Mouse (Mus musculus): ENCODE measurements around the gene Krt79. TPM values are rescaled to one million over a fixed set of nuclear protein-coding genes. Genes with fewer than 3 reads are reported as not detected.

Krt79 gene
- not detected in 2 replicates for polyA plus RNA-seq (2012; ENCODE audit: insufficient read depth, insufficient read length, missing spikeins)

- Histone ChIP-seq H3K27ac (ENCODE audit: insufficient read depth, low read depth, low read length) (no peak within 1 kb of the TSS), H3K4me1 (ENCODE audit: control insufficient read depth, insufficient read depth, low read length) (no peaks in the 10 kb centered on the region), H3K4me3 (ENCODE audit: insufficient read depth, low read length) (no peak within 1 kb of the TSS)
- TF ChIP-seq CTCF (IDR thresholded peaks at IDR 0.05; ENCODE audit: low read depth, low read length) (no peak), POLR2A (IDR thresholded peaks at IDR 0.05; ENCODE audit: borderline replicate concordance, low read depth, low read length) (no peak)
Observed at GRCm38 (mm10) chr15:101940274-101940829, at the start of gene Krt79. Krt79 (minus strand) TSS chr15:101940324.

- H3K27ac ChIP-seq (ENCODE audit: insufficient read depth, low read depth, low read length) = no peak overlapping the region
- H3K4me3 ChIP-seq (ENCODE audit: insufficient read depth, low read length) = no peak overlapping the region
- peaks cover 7% of the 10 kb centered on the region for H3K4me1 ChIP-seq (ENCODE audit: control insufficient read depth, insufficient read depth, low read length)
- TF ChIP-seq POLR2A (IDR thresholded peaks at IDR 0.05; ENCODE audit: borderline replicate concordance, low read depth, low read length) = no peak
- 0 out of 2 replicates have a peak, but pooled peaks have one; percentile 25 for TF ChIP-seq CTCF (IDR thresholded peaks at IDR 0.05; ENCODE audit: low read depth, low read length)
Observed at GRCm38 (mm10) chr15:101988714-101989113, 48.6 kb upstream of the Krt79 start.

DNA sequence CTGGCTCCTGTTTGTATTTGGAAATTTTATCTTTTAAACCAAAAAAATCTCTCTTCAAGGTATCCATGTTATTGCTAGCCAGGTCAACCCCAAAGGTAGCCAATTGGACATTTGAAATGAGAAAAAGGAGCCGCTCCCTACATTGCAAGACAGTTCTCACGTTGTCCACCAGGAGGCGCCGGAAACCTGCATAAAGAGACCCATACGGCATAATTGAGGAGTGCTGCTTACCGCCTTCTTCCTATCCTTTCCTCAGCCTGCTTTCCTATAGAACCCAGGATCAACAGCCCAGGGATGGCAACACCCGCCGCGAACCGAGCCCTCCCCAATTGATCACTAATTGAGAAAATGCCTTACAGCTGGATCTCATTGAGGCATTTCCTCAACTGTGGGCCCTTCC lies 48.0 kb upstream of the Krt79 start:
- peak; percentile 97 for TF ChIP-seq CTCF (IDR thresholded peaks at IDR 0.05; ENCODE audit: low read depth, low read length)
- TF ChIP-seq POLR2A (IDR thresholded peaks at IDR 0.05; ENCODE audit: borderline replicate concordance, low read depth, low read length) = no peak
- H3K27ac ChIP-seq (ENCODE audit: insufficient read depth, low read depth, low read length) = no peak overlapping the region
- peaks cover 13% of the 10 kb centered on the region for H3K4me1 ChIP-seq (ENCODE audit: control insufficient read depth, insufficient read depth, low read length)
- H3K4me3 ChIP-seq (ENCODE audit: insufficient read depth, low read length) = no peak overlapping the region

DNA sequence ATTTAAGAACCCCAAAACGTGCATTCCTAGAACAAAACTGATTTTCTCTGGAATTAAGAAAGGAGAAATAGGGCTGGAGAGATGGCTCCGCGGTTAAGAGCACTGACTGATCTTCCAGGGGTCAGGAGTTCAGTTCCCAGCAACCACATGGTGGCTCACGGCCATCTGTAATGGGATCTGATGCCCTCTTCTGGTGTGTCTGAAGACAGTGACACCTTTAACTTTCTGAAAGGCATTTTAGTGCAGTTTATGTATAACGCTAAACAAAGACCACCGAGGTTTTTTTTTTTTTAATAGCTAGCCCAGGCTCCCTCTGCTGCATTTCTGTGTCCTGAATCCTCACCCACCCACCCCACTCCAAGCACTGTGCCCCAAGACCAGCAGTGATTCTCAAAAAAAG lies 44.6 kb upstream of the Krt79 start:
- Histone ChIP-seq H3K27ac (ENCODE audit: insufficient read depth, low read depth, low read length) (no peak overlapping the region), H3K4me1 (ENCODE audit: control insufficient read depth, insufficient read depth, low read length) (peaks cover 28% of the 10 kb centered on the region), H3K4me3 (ENCODE audit: insufficient read depth, low read length) (no peak overlapping the region)
- TF ChIP-seq POLR2A (IDR thresholded peaks at IDR 0.05; ENCODE audit: borderline replicate concordance, low read depth, low read length) (no peak), CTCF (IDR thresholded peaks at IDR 0.05; ENCODE audit: low read depth, low read length) (no peak; the same call in 1 of the 2 replicates)

GRCm38 (mm10) chr15:101983949-101984601 lies 44.0 kb upstream of the Krt79 start:
- Histone ChIP-seq H3K4me1 (ENCODE audit: control insufficient read depth, insufficient read depth, low read length) (peaks cover 28% of the 10 kb centered on the region), H3K4me3 (ENCODE audit: insufficient read depth, low read length) (peak overlapping the region; percentile 54), H3K27ac (ENCODE audit: insufficient read depth, low read depth, low read length) (peak overlapping the region; percentile 57)
- no peak for TF ChIP-seq POLR2A (IDR thresholded peaks at IDR 0.05; ENCODE audit: borderline replicate concordance, low read depth, low read length)
- peak; percentile 89 for TF ChIP-seq CTCF (IDR thresholded peaks at IDR 0.05; ENCODE audit: low read depth, low read length)

DNA sequence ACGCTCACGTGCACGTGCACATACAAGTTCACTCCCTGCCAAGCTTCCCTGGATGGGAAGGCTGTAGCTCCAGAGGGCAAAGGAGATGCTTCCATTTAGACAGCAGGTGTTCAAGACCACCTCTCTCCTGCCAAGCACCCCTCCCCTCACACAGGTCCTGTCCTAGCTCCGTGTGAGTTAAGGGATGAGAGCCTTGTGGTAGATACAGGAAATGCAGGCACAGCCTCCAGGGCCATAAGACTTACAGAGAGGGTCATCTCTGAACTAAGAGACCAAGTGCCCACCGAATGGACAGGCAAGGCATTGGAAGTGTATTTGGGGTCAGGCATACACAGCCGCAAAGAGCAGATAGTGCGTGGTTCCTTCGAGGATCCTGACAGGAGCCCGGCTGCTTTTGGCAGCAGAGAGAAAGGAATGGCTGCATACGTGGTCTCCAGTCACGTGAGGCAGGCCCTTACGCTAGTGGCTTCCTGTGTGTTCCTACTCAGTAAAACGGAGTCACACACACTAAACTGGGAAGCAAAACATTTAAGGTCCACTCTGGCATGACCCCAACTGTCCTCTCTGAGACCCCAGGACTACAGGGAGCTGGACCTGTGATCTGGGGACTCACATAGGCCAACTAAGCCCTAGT lies 43.3 kb upstream of the Krt79 start:
- H3K27ac ChIP-seq (ENCODE audit: insufficient read depth, low read depth, low read length) = 0 out of 2 replicates have a peak overlapping the region, but pooled peaks have one; percentile 57
- no peak for TF ChIP-seq CTCF (IDR thresholded peaks at IDR 0.05; ENCODE audit: low read depth, low read length)
- H3K4me3 ChIP-seq (ENCODE audit: insufficient read depth, low read length) = peak overlapping the region; percentile 54; the same call in 1 of the 2 replicates

GRCm38 (mm10) chr15:101980849-101981248 lies 40.7 kb upstream of the Krt79 start:
- H3K4me3 ChIP-seq (ENCODE audit: insufficient read depth, low read length) = no peak overlapping the region
- peak overlapping the region; percentile 77 for H3K27ac ChIP-seq (ENCODE audit: insufficient read depth, low read depth, low read length)
- H3K4me1 ChIP-seq (ENCODE audit: control insufficient read depth, insufficient read depth, low read length) = peaks cover 51% of the 10 kb centered on the region
- TF ChIP-seq POLR2A (IDR thresholded peaks at IDR 0.05; ENCODE audit: borderline replicate concordance, low read depth, low read length) (no peak), CTCF (IDR thresholded peaks at IDR 0.05; ENCODE audit: low read depth, low read length) (no peak)

More for the DNA sequence above, 43.3 kb upstream of the Krt79 start:
- peaks cover 34% of the 10 kb centered on the region for H3K4me1 ChIP-seq (ENCODE audit: control insufficient read depth, insufficient read depth, low read length)

GRCm38 (mm10) chr15:101977043-101977726 lies 37.1 kb upstream of the Krt79 start:
- no peak for TF ChIP-seq CTCF (IDR thresholded peaks at IDR 0.05; ENCODE audit: low read depth, low read length)
- no peak for TF ChIP-seq POLR2A (IDR thresholded peaks at IDR 0.05; ENCODE audit: borderline replicate concordance, low read depth, low read length)
- Histone ChIP-seq H3K27ac (ENCODE audit: insufficient read depth, low read depth, low read length) (peak overlapping the region; percentile 37), H3K4me1 (ENCODE audit: control insufficient read depth, insufficient read depth, low read length) (peaks cover 57% of the 10 kb centered on the region), H3K4me3 (ENCODE audit: insufficient read depth, low read length) (peak overlapping the region; percentile 25; the same call in 1 of the 2 replicates)

DNA sequence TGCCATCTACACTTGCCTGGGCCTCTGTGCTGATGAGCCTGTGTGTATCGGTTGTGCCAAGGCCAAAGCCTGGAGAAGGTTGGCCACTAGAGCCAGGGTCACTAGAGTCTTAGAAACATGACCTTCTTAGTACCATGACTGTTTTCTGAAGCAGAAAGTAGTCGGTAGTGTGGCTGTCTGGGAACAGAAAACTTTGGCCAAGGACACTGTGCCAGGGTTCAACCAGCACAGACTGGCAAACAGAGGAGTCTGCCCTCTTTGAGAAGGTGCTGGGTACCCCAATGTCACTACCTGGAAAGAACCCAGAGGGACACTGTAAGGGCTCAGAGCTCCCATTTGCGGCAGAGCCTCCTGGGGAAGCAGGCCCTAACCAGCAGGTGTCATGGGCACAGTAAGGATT lies 36.5 kb upstream of the Krt79 start:
- peaks cover 57% of the 10 kb centered on the region for H3K4me1 ChIP-seq (ENCODE audit: control insufficient read depth, insufficient read depth, low read length)
- no peak overlapping the region for H3K4me3 ChIP-seq (ENCODE audit: insufficient read depth, low read length)
- H3K27ac ChIP-seq (ENCODE audit: insufficient read depth, low read depth, low read length) = no peak overlapping the region

More for the DNA sequence above, 36.5 kb upstream of the Krt79 start:
- TF ChIP-seq CTCF (IDR thresholded peaks at IDR 0.05; ENCODE audit: low read depth, low read length) (no peak), POLR2A (IDR thresholded peaks at IDR 0.05; ENCODE audit: borderline replicate concordance, low read depth, low read length) (no peak)
